ENCODE assay signal across 12 mouse cellular contexts in the genomic region with DNA sequence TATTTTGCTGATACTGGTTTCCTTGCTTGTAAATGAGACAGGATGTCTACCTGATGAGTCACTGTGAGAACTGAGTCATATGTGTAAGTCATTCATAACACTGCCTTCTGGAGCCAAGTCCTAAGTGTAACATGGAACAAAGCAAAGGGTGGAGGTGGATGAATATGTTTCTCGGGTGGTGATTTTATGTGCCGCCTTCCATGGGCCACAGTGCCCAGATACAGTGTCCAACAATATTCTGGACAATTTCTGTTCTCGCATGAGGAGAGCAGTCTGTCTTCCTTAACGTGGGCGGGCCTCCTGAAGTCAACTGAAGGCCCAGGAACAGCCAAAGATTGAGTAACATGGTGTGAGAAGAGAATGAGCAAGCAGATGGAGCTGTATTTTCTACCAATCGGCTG.
DNase-seq lines count a peak whose midpoint lies in the region; ATAC-seq lines count a peak whose summit lies in the region.
"Had no signal": no experiment of that assay in that cellular context is flagged by ENCODE, and none has a peak within 500 bp of the region (broad histone marks: within the 10 kb centered on the region; RNA-seq: fewer than 3 reads in every experiment).

No protein-coding gene starts in this region.

- no peaks in the 10 kb centered on the region; the same call in 1 of the 2 replicates for H3K27me3 ChIP-seq in midbrain, embryonic 11.5 days (ENCODE audit: control insufficient read depth, insufficient read depth, low read length)
- H3K27me3 ChIP-seq: forebrain, embryonic 13.5 days; midbrain, embryonic 15.5 days had no signal

- H3K36me3 ChIP-seq in midbrain, embryonic 11.5 days (ENCODE audit: control insufficient read depth, insufficient read depth, low read length): no peaks in the 10 kb centered on the region
- H3K36me3 ChIP-seq: midbrain, embryonic 15.5 days had no signal

- no peak for ATAC-seq in midbrain, embryonic 11.5 days (ENCODE audit: low FRiP score)
- ATAC-seq: forebrain, embryonic 13.5 days; midbrain, embryonic 15.5 days had no signal

- H3K9ac ChIP-seq in midbrain, embryonic 11.5 days (ENCODE audit: low read length): no peak overlapping the region
- H3K9ac ChIP-seq: forebrain, embryonic 13.5 days; lung, embryonic 14.5 days; midbrain, embryonic 15.5 days had no signal

- no peaks in the 10 kb centered on the region for H3K4me1 ChIP-seq in midbrain, embryonic 11.5 days (ENCODE audit: control insufficient read depth, insufficient read depth, low read length)
- H3K4me1 ChIP-seq: forebrain, embryonic 13.5 days; midbrain, embryonic 15.5 days had no signal

- DNase-seq in gastrocnemius, adult 18-20 months (ENCODE audit: low spot score): peak; percentile 2
- no peak for DNase-seq in gastrocnemius, postnatal 10 days
- DNase-seq in right cerebral cortex, adult 2 months (ENCODE audit: low spot score in 2 of 2): peak; percentile 27 to 42
- no peak for DNase-seq in right cerebral cortex, postnatal 4 days
- DNase-seq in frontal cortex, postnatal 36 days (ENCODE audit: low spot score in 2 of 2): peak; percentile 28 to 50
- DNase-seq in right cerebral cortex, postnatal 36 days (ENCODE audit: low spot score in 2 of 2): peak; percentile 7 to 27
- no peak for DNase-seq in kidney, adult 9 months
- DNase-seq in midbrain, embryonic 11.5 days (ENCODE audit: low spot score, missing footprints): no peak
- DNase-seq: cerebellum, adult 18-20 months; lung, embryonic 14.5 days had no signal

- WGBS in midbrain, embryonic 11.5 days: 87% methylated on average over 6 of the region's 6 CpGs

- H3K4me3 ChIP-seq in midbrain, embryonic 11.5 days (ENCODE audit: low read depth, low read length): no peak overlapping the region
- H3K4me3 ChIP-seq: forebrain, embryonic 13.5 days; midbrain, embryonic 15.5 days had no signal

- H3K9me3 ChIP-seq in midbrain, embryonic 11.5 days (ENCODE audit: control insufficient read depth, low read length): no peaks in the 10 kb centered on the region
- H3K9me3 ChIP-seq: forebrain, embryonic 13.5 days; midbrain, embryonic 15.5 days had no signal

- H3K4me2 ChIP-seq in midbrain, embryonic 11.5 days: no peak overlapping the region
- H3K4me2 ChIP-seq: forebrain, embryonic 13.5 days; lung, embryonic 14.5 days; midbrain, embryonic 15.5 days had no signal

- no peak overlapping the region for H3K27ac ChIP-seq in midbrain, embryonic 11.5 days (ENCODE audit: low read depth, low read length)
- H3K27ac ChIP-seq: forebrain, embryonic 13.5 days; midbrain, embryonic 15.5 days had no signal

Comparison
In these comparisons a context has a peak if more than half of its experiments do, and no peak if none do; other contexts are left out.
1. DNase-seq: peak in gastrocnemius, adult 18-20 months (single experiment), right cerebral cortex, adult 2 months (2 of 2), frontal cortex, postnatal 36 days (2 of 2) and right cerebral cortex, postnatal 36 days (2 of 2); none in gastrocnemius, postnatal 10 days (single experiment), right cerebral cortex, postnatal 4 days (single experiment), kidney, adult 9 months (single experiment) and midbrain, embryonic 11.5 days (single experiment).